Mouse (Mus musculus) CH12.LX (cell line): ENCODE measurements around the gene Zbtb20. TPM values are rescaled to one million over a fixed set of nuclear protein-coding genes. Genes with fewer than 3 reads are reported as not detected.
A peak's percentile ranks its signal among the peaks of the same experiment; 100 is the strongest.

Source experiments
- DNase-seq: peaks from one replicate; pipeline ENCODE4 v3.0.0-alpha.2; 2013; ENCODE audit errors: extremely low read depth
- H3K27ac ChIP-seq: 2 replicates; pipeline ENCODE4 v1.5.1; 2012; ENCODE audit warnings: low read depth, mild to moderate bottlenecking, control low read depth, moderate library complexity; ENCODE audit not compliant: insufficient read depth
- H3K27me3 ChIP-seq: replicated peaks from 2 replicates; pipeline ENCODE3; 2012; ENCODE audit warnings: inconsistent platforms
- H3K36me3 ChIP-seq, 2 experiments: replicated peaks in 1 of 2; 2 replicates each; pipeline versions ENCODE3 to v1.6.1; 2012; ENCODE audit warnings: inconsistent platforms in 1 of 2, low read length in 1 of 2, mild to moderate bottlenecking in 1 of 2, mixed read lengths in 1 of 2, moderate library complexity in 1 of 2; ENCODE audit not compliant: control insufficient read depth in 1 of 2, insufficient read depth in 1 of 2
- H3K4me1 ChIP-seq, 2 experiments: 2 replicates each; pipeline ENCODE4 v1.6.1; 2012; ENCODE audit warnings: inconsistent platforms in 1 of 2, moderate library complexity in 1 of 2; ENCODE audit not compliant: insufficient read depth in 2 of 2, control insufficient read depth in 1 of 2
- H3K4me2 ChIP-seq: 2 replicates; pipeline ENCODE4 v1.6.1; 2012; ENCODE audit warnings: low read depth, mild to moderate bottlenecking, control low read depth; ENCODE audit not compliant: poor library complexity, insufficient read depth, severe bottlenecking
- H3K4me3 ChIP-seq, 3 experiments: fragments of 150-350 bp in 1 of 3; sonication (generic) in 1 of 3; replicated peaks in 1 of 3; 2 replicates each; pipeline versions ENCODE3 to v1.5.1; 2011 to 2012; ENCODE audit warnings: low read depth in 2 of 3, low read length in 2 of 3, mild to moderate bottlenecking in 2 of 3, moderate library complexity in 2 of 3, control low read depth in 1 of 3, improper control_type of control experiment in 1 of 3, inconsistent platforms in 1 of 3, mixed read lengths in 1 of 3; ENCODE audit not compliant: poor library complexity in 1 of 3
- H3K79me2 ChIP-seq: replicated peaks from 2 replicates; pipeline ENCODE4 v1.6.1; 2012; ENCODE audit warnings: mild to moderate bottlenecking, moderate library complexity; ENCODE audit not compliant: control insufficient read depth, poor library complexity, insufficient read depth, severe bottlenecking; ENCODE audit errors: extremely low read depth
- H3K9ac ChIP-seq: 2 replicates; pipeline ENCODE4 v1.6.1; 2012; ENCODE audit warnings: low read depth, mild to moderate bottlenecking, control low read depth, moderate library complexity; ENCODE audit not compliant: insufficient read depth
- H3K9me3 ChIP-seq: replicated peaks from 2 replicates; pipeline ENCODE3; 2012; ENCODE audit warnings: low read length, inconsistent platforms, mixed read lengths
- BHLHE40 ChIP-seq: IDR thresholded peaks from 2 replicates; pipeline ENCODE4 v1.6.1; 2011; ENCODE audit warnings: mild to moderate bottlenecking, low read depth, low read length, improper control_type of control experiment
- CHD1 ChIP-seq: IDR thresholded peaks from 2 replicates; pipeline ENCODE4 v1.6.1; 2012; ENCODE audit warnings: low read depth, low read length, improper control_type of control experiment, inconsistent platforms
- CHD2 ChIP-seq: IDR thresholded peaks from 2 replicates; pipeline ENCODE4 v1.6.1; 2011; ENCODE audit warnings: low read length, improper control_type of control experiment
- CTCF ChIP-seq, 2 experiments: IDR thresholded peaks in 1 of 2; conservative IDR thresholded peaks in 1 of 2; 2 replicates each; pipeline ENCODE4 v1.5.1; 2011 to 2012; ENCODE audit warnings: low read depth in 2 of 2, low read length in 2 of 2, improper control_type of control experiment in 1 of 2, inconsistent platforms in 1 of 2, mild to moderate bottlenecking in 1 of 2, moderate library complexity in 1 of 2
- E2F4 ChIP-seq: IDR thresholded peaks from 2 replicates; pipeline ENCODE4 v1.6.1; 2011; ENCODE audit warnings: low read depth, low read length, improper control_type of control experiment; ENCODE audit not compliant: insufficient replicate concordance
- ELF1 ChIP-seq: IDR thresholded peaks from 2 replicates; pipeline ENCODE4 v1.6.1; 2014; ENCODE audit warnings: low read depth, mild to moderate bottlenecking, inconsistent platforms, low read length, improper control_type of control experiment
- EP300 ChIP-seq: IDR thresholded peaks from 2 replicates; pipeline ENCODE4 v1.6.1; 2011; ENCODE audit warnings: low read length, improper control_type of control experiment
- ETS1 ChIP-seq: conservative IDR thresholded peaks from 2 replicates; pipeline ENCODE4 v1.6.1; 2012; ENCODE audit warnings: low read depth, mild to moderate bottlenecking, inconsistent platforms, low read length, improper control_type of control experiment, moderate library complexity
- GABPA ChIP-seq: IDR thresholded peaks from 2 replicates; pipeline ENCODE4 v1.6.1; 2012; ENCODE audit warnings: low read depth, low read length, improper control_type of control experiment, inconsistent platforms; ENCODE audit not compliant: insufficient replicate concordance
- HCFC1 ChIP-seq: IDR thresholded peaks from 2 replicates; pipeline ENCODE4 v1.6.1; 2012; ENCODE audit warnings: low read depth, mild to moderate bottlenecking, inconsistent platforms, low read length, improper control_type of control experiment
- IRF4 ChIP-seq: IDR thresholded peaks from 2 replicates; pipeline ENCODE4 v1.6.1; 2014; ENCODE audit warnings: low read depth, mild to moderate bottlenecking, inconsistent platforms, low read length, improper control_type of control experiment
- JUN ChIP-seq: IDR thresholded peaks from 2 replicates; pipeline ENCODE4 v1.6.1; 2011; ENCODE audit warnings: low read depth, mild to moderate bottlenecking, low read length, improper control_type of control experiment, moderate library complexity; ENCODE audit not compliant: insufficient read depth
- JUND ChIP-seq: conservative IDR thresholded peaks from 2 replicates; pipeline ENCODE4 v1.6.1; 2011; ENCODE audit warnings: low read depth, low read length, improper control_type of control experiment
- KAT2A ChIP-seq: IDR thresholded peaks from 2 replicates; pipeline ENCODE4 v1.6.1; 2012; ENCODE audit warnings: low read length, improper control_type of control experiment, inconsistent platforms; ENCODE audit not compliant: insufficient replicate concordance
- MAFK ChIP-seq: IDR thresholded peaks from 2 replicates; pipeline ENCODE4 v1.6.1; 2011; ENCODE audit warnings: low read length, improper control_type of control experiment; ENCODE audit not compliant: insufficient replicate concordance
- MAX ChIP-seq: IDR thresholded peaks from 2 replicates; pipeline ENCODE4 v1.6.1; 2011; ENCODE audit warnings: low read length, improper control_type of control experiment
- MAZ ChIP-seq: IDR thresholded peaks from 2 replicates; pipeline ENCODE4 v1.6.1; 2012; ENCODE audit warnings: low read depth, mild to moderate bottlenecking, inconsistent platforms, low read length, improper control_type of control experiment, moderate library complexity
- MEF2A ChIP-seq: IDR thresholded peaks from 2 replicates; pipeline ENCODE4 v1.6.1; 2014; ENCODE audit warnings: low read depth, mild to moderate bottlenecking, inconsistent platforms, low read length, improper control_type of control experiment, borderline replicate concordance
- MXI1 ChIP-seq: IDR thresholded peaks from 2 replicates; pipeline ENCODE4 v1.6.1; 2011; ENCODE audit warnings: mild to moderate bottlenecking, low read depth, low read length, improper control_type of control experiment
- MYC ChIP-seq: IDR thresholded peaks from 2 replicates; pipeline ENCODE4 v1.6.1; 2011; ENCODE audit warnings: low read depth, mild to moderate bottlenecking, improper control_type of control experiment, low read length
- NELFE ChIP-seq: IDR thresholded peaks from 2 replicates; pipeline ENCODE4 v1.6.1; 2011; ENCODE audit warnings: low read depth, low read length, improper control_type of control experiment
- NRF1 ChIP-seq: IDR thresholded peaks from 2 replicates; pipeline ENCODE4 v1.6.1; 2014; ENCODE audit warnings: low read depth, mild to moderate bottlenecking, inconsistent platforms, low read length, improper control_type of control experiment, moderate library complexity
- PAX5 ChIP-seq: IDR thresholded peaks from 2 replicates; pipeline ENCODE4 v1.6.1; 2012; ENCODE audit warnings: low read length, inconsistent platforms, mixed read lengths
- POLR2A ChIP-seq: IDR thresholded peaks from 2 replicates; pipeline ENCODE4 v1.6.1; 2011; ENCODE audit warnings: low read depth, mild to moderate bottlenecking, improper control_type of control experiment, low read length
- POLR2AphosphoS2 ChIP-seq: IDR thresholded peaks from 2 replicates; pipeline ENCODE4 v1.6.1; 2011; ENCODE audit warnings: low read depth, low read length, improper control_type of control experiment
- RAD21 ChIP-seq: IDR thresholded peaks from 2 replicates; pipeline ENCODE4 v1.6.1; 2011; ENCODE audit warnings: low read depth, mild to moderate bottlenecking, low read length, improper control_type of control experiment, moderate library complexity
- RCOR1 ChIP-seq: conservative IDR thresholded peaks from 2 replicates; pipeline ENCODE4 v1.6.1; 2012; ENCODE audit warnings: low read depth, mild to moderate bottlenecking, inconsistent platforms, low read length, improper control_type of control experiment
- SIN3A ChIP-seq: IDR thresholded peaks from 2 replicates; pipeline ENCODE4 v1.6.1; 2012; ENCODE audit warnings: low read length, improper control_type of control experiment, inconsistent platforms
- SMC3 ChIP-seq: IDR thresholded peaks from 2 replicates; pipeline ENCODE4 v1.6.1; 2011; ENCODE audit warnings: low read depth, low read length, improper control_type of control experiment
- TBP ChIP-seq: conservative IDR thresholded peaks from 2 replicates; pipeline ENCODE4 v1.6.1; 2011; ENCODE audit warnings: low read depth, low read length, improper control_type of control experiment
- TCF12 ChIP-seq: IDR thresholded peaks from 2 replicates; pipeline ENCODE4 v1.6.1; 2014; ENCODE audit warnings: low read depth, mild to moderate bottlenecking, inconsistent platforms, low read length, improper control_type of control experiment
- UBTF ChIP-seq: IDR thresholded peaks from 2 replicates; pipeline ENCODE4 v1.6.1; 2012; ENCODE audit warnings: low read depth, mild to moderate bottlenecking, inconsistent platforms, low read length, improper control_type of control experiment, moderate library complexity
- USF1 ChIP-seq: IDR thresholded peaks from 2 replicates; pipeline ENCODE4 v1.6.1; 2014; ENCODE audit warnings: low read depth, mild to moderate bottlenecking, inconsistent platforms, low read length, improper control_type of control experiment
- USF2 ChIP-seq: conservative IDR thresholded peaks from 2 replicates; pipeline ENCODE4 v1.6.1; 2011; ENCODE audit warnings: low read depth, low read length, improper control_type of control experiment
- ZC3H11A ChIP-seq: IDR thresholded peaks from 2 replicates; pipeline ENCODE4 v1.6.1; 2012; ENCODE audit warnings: low read depth, mild to moderate bottlenecking, inconsistent platforms, low read length, improper control_type of control experiment
- ZKSCAN1 ChIP-seq: IDR thresholded peaks from 2 replicates; pipeline ENCODE4 v1.6.1; 2012; ENCODE audit warnings: low read depth, inconsistent platforms, low read length, improper control_type of control experiment, borderline replicate concordance
- ZMIZ1 ChIP-seq: IDR thresholded peaks from 2 replicates; pipeline ENCODE4 v1.6.1; 2012; ENCODE audit warnings: low read depth, mild to moderate bottlenecking, inconsistent platforms, low read length, improper control_type of control experiment
- ZNF384 ChIP-seq: IDR thresholded peaks from 2 replicates; pipeline ENCODE4 v1.6.1; 2012; ENCODE audit warnings: low read depth, low read length, improper control_type of control experiment, inconsistent platforms
- dilution Hi-C: fragments of 300-500 bp; cut with MboI; formaldehyde crosslinking; loops from 2 replicates; pipeline ENCODE4 v1.14.3; 2020; ENCODE audit warnings: low sequenced_read_pairs; ENCODE audit not compliant: extremely low pct_unique_long_range_greater_than_20kb, extremely low pct_ligation_motif_present
- in situ Hi-C: fragments of 300-500 bp; cut with MboI; formaldehyde crosslinking; loops from 3 replicates; pipeline ENCODE4 v1.14.3; 2019; ENCODE audit warnings: low sequenced_read_pairs, low pct_ligation_motif_present, low pct_unique_long_range_greater_than_20kb, mixed read lengths
- polyA plus RNA-seq: library from polyadenylated mRNA; unstranded; fragments of >175 nt; gene quantifications from 2 replicates; pipeline ENCODE4 v1.2.1, GENCODE M21; 2012; ENCODE audit warnings: low read depth; ENCODE audit not compliant: insufficient read length
- total RNA-seq, 2 experiments: library from RNA; depleted of rRNA; stranded (reverse); fragments of 300-350 nt in 1 of 2; fragments of >200 nt in 1 of 2; gene quantifications; 2 replicates each; pipeline ENCODE4 v1.2.3; 2012 to 2014

Gene Zbtb20
- total and polyA plus RNA-seq, 3 experiments, result 24.9 to 58.0 (median 51.6) TPM

DNA sequence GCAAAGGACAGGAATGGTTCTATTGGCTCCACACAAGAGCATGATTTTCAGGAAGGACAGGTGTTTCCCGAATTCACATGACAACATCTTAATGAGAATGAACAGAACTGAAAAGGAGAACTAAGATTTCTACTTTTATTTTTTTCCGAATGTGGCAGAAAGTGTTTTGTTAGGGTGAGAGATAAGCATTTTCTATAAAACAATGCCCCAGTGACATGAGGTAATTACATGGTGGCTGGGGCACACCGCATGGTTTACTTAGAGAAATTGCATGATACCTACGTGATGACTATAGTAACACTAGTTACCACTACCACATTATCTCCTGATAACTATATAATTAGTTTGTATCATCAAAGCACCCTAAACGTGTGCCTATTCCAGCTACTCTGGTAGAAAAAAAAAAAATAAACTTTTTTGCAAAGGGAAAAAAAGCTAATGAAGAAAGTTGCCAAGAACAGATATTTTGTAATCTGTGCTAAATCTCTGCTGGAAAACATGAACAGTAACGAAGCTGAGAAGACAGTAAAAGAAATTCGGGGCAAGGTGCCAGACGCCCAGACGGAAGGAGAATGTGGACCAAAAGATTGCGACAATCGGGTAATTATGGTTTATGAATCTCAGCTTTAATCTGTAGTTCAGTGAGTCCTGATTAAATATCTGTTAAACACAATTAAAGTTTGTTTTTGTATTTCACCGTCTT, 534.4 kb downstream of the Zbtb20 start:
- peak overlapping the region; percentile 97 for H3K4me2 ChIP-seq
- DNase-seq, result peak; percentile 54
- H3K36me3 ChIP-seq, result peaks cover 0 to 2% of the 10 kb centered on the region in 2 experiments
- peak overlapping the region; percentile 75 for H3K9ac ChIP-seq
- in situ Hi-C loops, result no loop called here
- peaks cover 18 to 90% of the 10 kb centered on the region in 2 experiments for H3K4me1 ChIP-seq
- H3K4me3 ChIP-seq, result peak overlapping the region; percentile 37 to 62 (median 55)
- dilution Hi-C loops, result no loop called here
- H3K27me3 ChIP-seq, result no peaks in the 10 kb centered on the region
- peak overlapping the region; percentile 80; the same call in 1 of the 2 replicates for H3K27ac ChIP-seq
- peaks cover 30% of the 10 kb centered on the region for H3K79me2 ChIP-seq
- 0 out of 2 replicates have a peak, but pooled peaks have one; percentile 44 for TF ChIP-seq ZMIZ1
- 0 out of 2 replicates have a peak, but pooled peaks have one; percentile 28 for TF ChIP-seq HCFC1
- peak; percentile 83 for TF ChIP-seq ETS1
- peak; percentile 97 for TF ChIP-seq MYC
- TF ChIP-seq POLR2AphosphoS2, result no peak
- no peak for TF ChIP-seq NRF1
- TF ChIP-seq CTCF (conservative IDR thresholded peaks at IDR 0.05 in 1 of 2, IDR thresholded peaks at IDR 0.05 in 1 of 2; ENCODE audit: low read depth in 2 of 2, low read length in 2 of 2), result no peak
- no peak for TF ChIP-seq USF2
- peak; percentile 92 for TF ChIP-seq IRF4
- TF ChIP-seq JUN, result peak; percentile 60; the same call in 1 of the 2 replicates
- no peak for TF ChIP-seq POLR2A
- peak; percentile 91 for TF ChIP-seq TCF12
- no peak for TF ChIP-seq ZKSCAN1
- TF ChIP-seq CHD1, result peak; percentile 15; the same call in 1 of the 2 replicates
- peak; percentile 67 for TF ChIP-seq MAFK
- peak; percentile 86 for TF ChIP-seq MAX
- no peak for TF ChIP-seq NELFE
- peak; percentile 77; the same call in 1 of the 2 replicates for TF ChIP-seq ZNF384
- TF ChIP-seq MEF2A, result peak; percentile 73; the same call in 1 of the 2 replicates
- TF ChIP-seq TBP, result peak; percentile 76; the same call in 1 of the 2 replicates
- no peak for TF ChIP-seq SMC3
- TF ChIP-seq KAT2A, result 0 out of 2 replicates have a peak, but pooled peaks have one; percentile 69
- peak; percentile 83 for TF ChIP-seq CHD2
- no peak for TF ChIP-seq UBTF
- TF ChIP-seq RAD21, result no peak; the same call in none of the 2 replicates
- TF ChIP-seq RCOR1, result peak; percentile 95
- peak; percentile 98 for TF ChIP-seq EP300
- TF ChIP-seq USF1, result peak; percentile 3; the same call in 1 of the 2 replicates
- TF ChIP-seq ZC3H11A, result no peak
- TF ChIP-seq ELF1, result no peak
- TF ChIP-seq MXI1, result peak; percentile 56; the same call in 1 of the 2 replicates
- TF ChIP-seq PAX5, result no peak
- peak; percentile 52; the same call in 1 of the 2 replicates for TF ChIP-seq E2F4
- TF ChIP-seq BHLHE40, result peak; percentile 81
- peak; percentile 93 for TF ChIP-seq SIN3A
- TF ChIP-seq JUND, result peak; percentile 85
- TF ChIP-seq MAZ, result peak; percentile 74
- no peak for TF ChIP-seq GABPA
- TF ChIP-seq, all 38 proteins: peak for 24
- H3K9me3 ChIP-seq, result no peaks in the 10 kb centered on the region
